In genomic region chr2:155838961-155839360, GRCm38 (mm10) we compare ENCODE assay signal across 35 mouse cellular contexts. TPM values are rescaled to one million over a fixed set of nuclear protein-coding genes. Genes with fewer than 3 reads are reported as not detected.
"Had no signal": no experiment of that assay in that cellular context is flagged by ENCODE, and none has a peak within 500 bp of the region (broad histone marks: within the 10 kb centered on the region; RNA-seq: fewer than 3 reads in every experiment).

No protein-coding gene starts in this region.

- H3K36me3 ChIP-seq: embryonic facial prominence, embryonic 10.5 days; embryonic facial prominence, embryonic 12.5 days; embryonic facial prominence, embryonic 13.5 days; embryonic facial prominence, embryonic 15.5 days; forebrain, embryonic 10.5 days; forebrain, embryonic 12.5 days; forebrain, embryonic 15.5 days had no signal

- H3K27me3 ChIP-seq: embryonic facial prominence, embryonic 15.5 days; forebrain, embryonic 13.5 days; forebrain, embryonic 15.5 days had no signal

- H3K4me2 ChIP-seq: embryonic facial prominence, embryonic 12.5 days; embryonic facial prominence, embryonic 13.5 days; embryonic facial prominence, embryonic 15.5 days; forebrain, embryonic 12.5 days; forebrain, embryonic 13.5 days; forebrain, embryonic 15.5 days had no signal

- H3K4me3 ChIP-seq: embryonic facial prominence, embryonic 10.5 days; embryonic facial prominence, embryonic 12.5 days; embryonic facial prominence, embryonic 13.5 days; embryonic facial prominence, embryonic 15.5 days; erythroblast, embryonic 14.5 days; forebrain, embryonic 10.5 days; forebrain, embryonic 12.5 days; forebrain, embryonic 13.5 days; forebrain, embryonic 15.5 days; gastrocnemius, adult 2 months; heart, adult 2 months had no signal

- H3K27ac ChIP-seq: embryonic facial prominence, embryonic 10.5 days; embryonic facial prominence, embryonic 12.5 days; embryonic facial prominence, embryonic 13.5 days; embryonic facial prominence, embryonic 15.5 days; forebrain, embryonic 10.5 days; forebrain, embryonic 12.5 days; forebrain, embryonic 13.5 days; forebrain, embryonic 15.5 days; gastrocnemius, adult 2 months; heart, adult 2 months had no signal

- DNase-seq: cerebellum, adult 9-11 months; cerebellum, postnatal 10 days; cerebellum, postnatal 14 days; cerebellum, postnatal 25 days; cerebellum, postnatal 36 days; embryo, embryonic 11 days; forebrain, postnatal 0 days; gastrocnemius, adult 2 months; gastrocnemius, postnatal 10 days; gastrocnemius, postnatal 14 days; gastrocnemius, postnatal 25 days; gastrocnemius, postnatal 36 days; heart, adult 11 months; heart, adult 18-20 months; heart, adult 2 months had no signal

- H3K9me3 ChIP-seq: embryonic facial prominence, embryonic 10.5 days; embryonic facial prominence, embryonic 12.5 days; embryonic facial prominence, embryonic 13.5 days; embryonic facial prominence, embryonic 15.5 days; forebrain, embryonic 10.5 days; forebrain, embryonic 12.5 days; forebrain, embryonic 13.5 days; forebrain, embryonic 15.5 days had no signal

- H3K4me1 ChIP-seq: embryonic facial prominence, embryonic 10.5 days; embryonic facial prominence, embryonic 12.5 days; embryonic facial prominence, embryonic 13.5 days; embryonic facial prominence, embryonic 15.5 days; forebrain, embryonic 12.5 days; forebrain, embryonic 13.5 days; forebrain, embryonic 15.5 days had no signal

- H3K9ac ChIP-seq: embryonic facial prominence, embryonic 12.5 days; embryonic facial prominence, embryonic 13.5 days; embryonic facial prominence, embryonic 15.5 days; forebrain, embryonic 12.5 days; forebrain, embryonic 13.5 days; forebrain, embryonic 15.5 days; forebrain, postnatal 0 days had no signal

- ATAC-seq: forebrain, embryonic 13.5 days; forebrain, embryonic 14.5 days; forebrain, embryonic 15.5 days; forebrain, embryonic 16.5 days; forebrain, postnatal 0 days had no signal

RNA-seq across cellular contexts. Expression of gene Fam83c, which starts 4.3 kb away (rescaled TPM):
- total RNA-seq: common myeloid progenitor, adult 5-6 weeks; forebrain, postnatal 0 days; gastrocnemius, adult 18-20 months; gastrocnemius, adult 2 months; gastrocnemius, adult 8-10 months; gastrocnemius, postnatal 10 days; gastrocnemius, postnatal 14 days; gastrocnemius, postnatal 25 days; gastrocnemius, postnatal 36 days; gastrocnemius, postnatal 4 days; granulocyte monocyte progenitor cell, adult 5-6 weeks; heart, adult 18-20 months; heart, adult 2 months; heart, adult 8-10 months had no signal
- polyA plus RNA-seq: cortical plate, adult 2 months; erythroblast, embryonic 14.5 days; frontal cortex, adult 2 months; gonadal fat pad, adult 2 months; heart, adult 2 months had no signal
